26 mouse cellular contexts compared by ENCODE assay signal in the genomic region with DNA sequence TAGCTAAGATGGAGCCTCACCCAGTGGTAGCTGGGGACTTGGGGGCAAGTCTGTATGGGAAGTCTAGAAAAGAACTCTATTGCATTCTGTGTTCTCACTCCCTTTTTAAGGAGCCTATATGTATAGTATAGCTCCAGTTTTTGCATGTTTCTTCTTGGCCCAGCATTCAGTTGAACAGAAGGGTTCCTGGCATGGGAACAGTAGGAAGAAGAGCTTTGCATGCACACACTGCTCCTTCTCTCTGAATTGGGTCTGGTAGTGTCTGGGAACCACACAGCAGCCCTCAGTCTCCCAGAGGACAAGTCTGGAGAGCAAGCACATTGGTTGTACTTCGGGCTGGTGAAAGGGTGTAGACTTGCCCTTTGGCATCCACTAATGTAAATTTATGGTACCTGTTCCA. TPM values are rescaled to one million over a fixed set of nuclear protein-coding genes. Genes with fewer than 3 reads are reported as not detected.
DNase-seq lines count a peak whose midpoint lies in the region; ATAC-seq and TF ChIP-seq lines count a peak whose summit lies in the region.
"Had no signal": no experiment of that assay in that cellular context is flagged by ENCODE, and none has a peak within 500 bp of the region (broad histone marks: within the 10 kb centered on the region; RNA-seq: fewer than 3 reads in every experiment).

No protein-coding gene starts in this region.

- H3K4me3 ChIP-seq in forebrain, postnatal 0 days (ENCODE audit: low read depth, low read length) = no peak overlapping the region
- no peak overlapping the region for H3K4me3 ChIP-seq in forebrain, embryonic 13.5 days
- no peak overlapping the region for H3K4me3 ChIP-seq in small intestine, adult 2 months (ENCODE audit: low read depth, low read length)
- no peak overlapping the region for H3K4me3 ChIP-seq in hindbrain, postnatal 0 days (ENCODE audit: low read length)
- H3K4me3 ChIP-seq: embryonic facial prominence, embryonic 10.5 days; embryonic facial prominence, embryonic 12.5 days had no signal

- H3K9me3 ChIP-seq in forebrain, postnatal 0 days (ENCODE audit: low read length) = no peaks in the 10 kb centered on the region
- H3K9me3 ChIP-seq in forebrain, embryonic 13.5 days (replicated peaks) = no peaks in the 10 kb centered on the region
- no peaks in the 10 kb centered on the region for H3K9me3 ChIP-seq in hindbrain, postnatal 0 days (ENCODE audit: low read length)
- H3K9me3 ChIP-seq: embryonic facial prominence, embryonic 10.5 days; embryonic facial prominence, embryonic 12.5 days; G1E had no signal

- H3K4me1 ChIP-seq in forebrain, postnatal 0 days (ENCODE audit: insufficient read depth) = no peaks in the 10 kb centered on the region
- no peaks in the 10 kb centered on the region for H3K4me1 ChIP-seq in forebrain, embryonic 13.5 days
- H3K4me1 ChIP-seq in small intestine, adult 2 months (ENCODE audit: control insufficient read depth, insufficient read depth, insufficient read length, low read length) = peaks cover 45% of the 10 kb centered on the region
- no peaks in the 10 kb centered on the region for H3K4me1 ChIP-seq in hindbrain, postnatal 0 days (ENCODE audit: insufficient read depth, low read length)
- H3K4me1 ChIP-seq: embryonic facial prominence, embryonic 12.5 days had no signal

- no peak for TF ChIP-seq CTCF in forebrain, postnatal 0 days (IDR thresholded peaks at IDR 0.05; ENCODE audit: low read depth)
- no peak for TF ChIP-seq CTCF in small intestine, adult 2 months (IDR thresholded peaks at IDR 0.05; ENCODE audit: extremely low read depth, insufficient read length, insufficient replicate concordance, low read depth, low read length)
- TF ChIP-seq CTCF in hindbrain, postnatal 0 days (IDR thresholded peaks at IDR 0.05; ENCODE audit: low read depth) = no peak

- peak; percentile 55 for DNase-seq in forebrain, postnatal 0 days
- DNase-seq in right cerebral cortex, postnatal 10 days (ENCODE audit: low spot score in 2 of 2) = peak; percentile 52 to 69
- DNase-seq in right cerebral cortex, postnatal 36 days (ENCODE audit: low spot score in 2 of 2) = no peak
- DNase-seq in hindbrain, postnatal 0 days (ENCODE audit: low spot score) = no peak
- DNase-seq: adrenal gland, adult 8-10 months; adrenal gland, postnatal 14 days; adrenal gland, postnatal 36 days; B cell, adult 2 months; cerebellum, adult 11-12 months; cerebellum, adult 2 months; cerebellum, adult 9-10 months; cerebellum, postnatal 10 days; cerebellum, postnatal 25 days had no signal

- no peak for TF ChIP-seq POLR2A in small intestine, adult 2 months (IDR thresholded peaks at IDR 0.05; ENCODE audit: low read depth, low read length)

- no peak overlapping the region for H3K9ac ChIP-seq in forebrain, postnatal 0 days
- no peak overlapping the region for H3K9ac ChIP-seq in forebrain, embryonic 13.5 days
- no peak overlapping the region for H3K9ac ChIP-seq in hindbrain, postnatal 0 days (replicated peaks; ENCODE audit: low read length)
- H3K9ac ChIP-seq: embryonic facial prominence, embryonic 12.5 days had no signal

- H3K36me3 ChIP-seq in forebrain, postnatal 0 days (ENCODE audit: insufficient read depth) = no peaks in the 10 kb centered on the region
- no peaks in the 10 kb centered on the region for H3K36me3 ChIP-seq in forebrain, embryonic 13.5 days (ENCODE audit: poor library complexity, severe bottlenecking)
- H3K36me3 ChIP-seq in small intestine, adult 2 months (ENCODE audit: control insufficient read depth, insufficient read depth, low read length) = no peaks in the 10 kb centered on the region
- no peaks in the 10 kb centered on the region for H3K36me3 ChIP-seq in hindbrain, postnatal 0 days (ENCODE audit: insufficient read depth, low read length)
- H3K36me3 ChIP-seq: embryonic facial prominence, embryonic 10.5 days; embryonic facial prominence, embryonic 12.5 days; G1E had no signal

- ATAC-seq in forebrain, postnatal 0 days = peak; percentile 47; the same call in 1 of the 2 replicates
- ATAC-seq in forebrain, embryonic 13.5 days = no peak
- ATAC-seq in hindbrain, postnatal 0 days = no peak
- ATAC-seq: activated CD4-positive, CD25-positive, alpha-beta regulatory T cell, adult 4 months; CD4-positive, CD25-positive, alpha-beta regulatory T cell, adult 4 months; forebrain, embryonic 14.5 days; forebrain, embryonic 16.5 days; Patski had no signal

- peak overlapping the region; percentile 15; the same call in 1 of the 2 replicates for H3K27ac ChIP-seq in forebrain, postnatal 0 days (ENCODE audit: low read depth, low read length)
- no peak overlapping the region for H3K27ac ChIP-seq in forebrain, embryonic 13.5 days
- peak overlapping the region; percentile 17; the same call in 1 of the 2 replicates for H3K27ac ChIP-seq in small intestine, adult 2 months (ENCODE audit: insufficient read depth, low read depth, low read length)
- H3K27ac ChIP-seq in hindbrain, postnatal 0 days = no peak overlapping the region
- H3K27ac ChIP-seq: embryonic facial prominence, embryonic 10.5 days; embryonic facial prominence, embryonic 12.5 days had no signal

- no peak overlapping the region for H3K4me2 ChIP-seq in forebrain, postnatal 0 days (ENCODE audit: low read depth)
- H3K4me2 ChIP-seq in forebrain, embryonic 13.5 days = no peak overlapping the region
- H3K4me2 ChIP-seq in hindbrain, postnatal 0 days (ENCODE audit: low read depth, low read length) = no peak overlapping the region
- H3K4me2 ChIP-seq: embryonic facial prominence, embryonic 12.5 days had no signal

- 76% methylated on average over 1 of the region's 1 CpGs for WGBS in forebrain, postnatal 0 days
- 87% methylated on average over 1 of the region's 1 CpGs for WGBS in forebrain, embryonic 13.5 days
- WGBS in small intestine, adult 2 months = 21% methylated on average over 1 of the region's 1 CpGs
- 86% methylated on average over 1 of the region's 1 CpGs for WGBS in hindbrain, postnatal 0 days

- H3K27me3 ChIP-seq in forebrain, postnatal 0 days (ENCODE audit: insufficient read depth, low read length) = no peaks in the 10 kb centered on the region
- H3K27me3 ChIP-seq in forebrain, embryonic 13.5 days = no peaks in the 10 kb centered on the region
- H3K27me3 ChIP-seq in small intestine, adult 2 months (ENCODE audit: control insufficient read depth, insufficient read depth, low read length) = no peaks in the 10 kb centered on the region
- H3K27me3 ChIP-seq in hindbrain, postnatal 0 days (ENCODE audit: insufficient read depth, low read length) = no peaks in the 10 kb centered on the region

RNA-seq across cellular contexts. Expression of gene Lyzl4, which starts 11.3 kb away (rescaled TPM):
- total RNA-seq in forebrain, postnatal 0 days (2014; rRNA removed) = 0.46 TPM in 1 of 2 replicates, not detected in the other
- 0.25 TPM in 1 of 2 replicates, not detected in the other for polyA plus RNA-seq in forebrain, postnatal 0 days (2015; fragmentation: Nextera tagmentation; extraction: Ambion mirVana)
- not detected in 2 replicates for polyA plus RNA-seq in forebrain, embryonic 13.5 days (2015; fragmentation: Nextera tagmentation; extraction: Ambion mirVana)
- polyA plus RNA-seq in small intestine, adult 2 months (2012; rRNA removed) = 0.32 TPM in 1 of 2 replicates, not detected in the other
- not detected in 2 replicates for total RNA-seq in hindbrain, postnatal 0 days (2014; rRNA removed)
- 0.23 and 0.46 TPM in 2 replicates for polyA plus RNA-seq in hindbrain, postnatal 0 days (2015; fragmentation: Nextera tagmentation; extraction: Ambion mirVana)
- total RNA-seq: adrenal gland, adult 18-20 months; adrenal gland, postnatal 14 days; adrenal gland, postnatal 36 days; CH12.LX; G1E had no signal
- polyA plus RNA-seq: activated CD4-positive, CD25-positive, alpha-beta regulatory T cell, adult 4 months; CD4-positive, CD25-positive, alpha-beta regulatory T cell, adult 4 months; embryonic facial prominence, embryonic 10.5 days; forebrain, embryonic 11.5 days; forebrain, embryonic 16.5 days; G1E; Patski had no signal

RNA-seq across cellular contexts. Expression of gene Vipr1, which starts 11.9 kb away (rescaled TPM):
- total RNA-seq in forebrain, postnatal 0 days (2014; rRNA removed) = 0.48 and 1.5 TPM in 2 replicates
- polyA plus RNA-seq in forebrain, postnatal 0 days (2015; fragmentation: Nextera tagmentation; extraction: Ambion mirVana) = 0.34 and 0.89 TPM in 2 replicates
- polyA plus RNA-seq in forebrain, embryonic 13.5 days (2015; fragmentation: Nextera tagmentation; extraction: Ambion mirVana) = 0.37 and 0.59 TPM in 2 replicates
- polyA plus RNA-seq in small intestine, adult 2 months (2012; rRNA removed) = 43.5 and 171 TPM in 2 replicates
- 1.3 and 1.4 TPM in 2 replicates for total RNA-seq in hindbrain, postnatal 0 days (2014; rRNA removed)
- polyA plus RNA-seq in hindbrain, postnatal 0 days (2015; fragmentation: Nextera tagmentation; extraction: Ambion mirVana) = 0.38 and 0.51 TPM in 2 replicates
- polyA plus RNA-seq: G1E, Patski had no signal

Comparison
In these comparisons a context has a peak if more than half of its experiments do, and no peak if none do; other contexts are left out.
1. DNase-seq: peak in forebrain, postnatal 0 days (single experiment) and right cerebral cortex, postnatal 10 days (2 of 2); none in right cerebral cortex, postnatal 36 days (0 of 2) and hindbrain, postnatal 0 days (single experiment).
2. H3K27ac ChIP-seq: peak in forebrain, postnatal 0 days (single experiment) and small intestine, adult 2 months (single experiment); none in forebrain, embryonic 13.5 days (single experiment) and hindbrain, postnatal 0 days (single experiment).
3. RNA of gene Vipr1, which starts 11.9 kb away (polyA plus RNA-seq): 43.5 to 171 TPM in small intestine, adult 2 months; 0.37 to 0.59 TPM in forebrain, embryonic 13.5 days, 0.38 to 0.51 TPM in hindbrain, postnatal 0 days and 0.34 to 0.89 TPM in forebrain, postnatal 0 days; every median in the first group is over 10 times any median in the second.